Mouse (Mus musculus): ENCODE results near the gene Vmn1r15.

The Vmn1r15 gene

GRCm38 (mm10) chr6:57257652-57258051 lies at the start of gene Vmn1r15:
Gene Vmn1r15, plus strand, starts transcription at chr6:57257952.
- no peak for DNase-seq (ENCODE audit: low spot score)

GRCm38 (mm10) chr6:57231386-57231785 lies 26.4 kb upstream of the Vmn1r15 start, which contains the start of gene Vmn1r14:
Gene Vmn1r14, plus strand, starts transcription at chr6:57231686.
- no peak for DNase-seq (ENCODE audit: low spot score)

- DNase-seq (ENCODE audit: low spot score) = no peak
Observed at GRCm38 (mm10) chr6:57260990-57261389, 3.2 kb downstream of the Vmn1r15 start.

DNA sequence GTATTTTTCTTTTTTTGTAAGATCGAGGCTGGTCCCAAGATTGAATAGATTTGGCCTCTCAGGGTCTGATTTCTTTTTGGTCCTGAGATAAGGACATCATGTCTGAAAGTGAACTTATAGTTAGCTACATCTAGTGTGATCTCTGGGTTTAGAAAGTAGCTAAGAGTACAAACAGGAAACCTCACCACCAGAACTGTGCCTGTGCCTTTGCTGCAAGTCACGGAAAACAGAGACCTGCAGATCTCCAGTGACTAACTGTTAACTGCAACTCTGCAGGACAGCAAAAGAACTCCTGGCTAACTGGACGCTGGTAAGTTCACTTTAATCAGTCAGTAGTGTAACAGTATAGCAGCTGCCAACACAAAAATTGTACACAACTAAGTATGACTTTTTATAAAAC lies 14.1 kb downstream of the Vmn1r15 start:
- DNase-seq (ENCODE audit: low spot score) = no peak

GRCm38 (mm10) chr6:57272517-57272916 lies 14.8 kb downstream of the Vmn1r15 start:
- no peak for DNase-seq (ENCODE audit: low spot score)

DNA sequence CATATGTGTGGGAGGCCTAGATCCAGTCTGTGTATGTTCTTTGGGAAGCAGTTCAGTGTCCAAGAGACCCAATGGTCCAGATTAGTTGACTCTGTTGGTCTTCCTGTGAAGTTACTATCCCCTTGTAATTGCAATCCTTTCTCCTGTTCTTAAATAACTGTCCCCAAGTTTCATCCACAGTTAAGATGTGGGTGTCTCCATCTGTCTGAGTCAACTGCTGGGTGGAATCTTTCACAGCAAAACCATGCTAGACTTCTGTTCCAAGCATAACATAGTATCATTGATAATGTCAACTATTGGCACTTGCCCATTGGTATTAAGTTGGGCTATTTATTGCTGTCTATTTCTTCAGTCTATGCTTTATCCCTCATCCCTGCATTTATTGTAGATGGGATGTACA lies 21.2 kb downstream of the Vmn1r15 start:
- DNase-seq (ENCODE audit: low spot score) = no peak
